Mouse (Mus musculus): ENCODE data around the gene Fstl4.

Gene Fstl4

GRCm38 (mm10) chr11:53140722-53141400 is 376.4 kb downstream of the Fstl4 start:
- no peak for DNase-seq

- DNase-seq = no peak
Measured at GRCm38 (mm10) chr11:53143522-53143921, 379.1 kb downstream of the Fstl4 start.

- no peak for DNase-seq
Measured at GRCm38 (mm10) chr11:53144506-53144905, 380.1 kb downstream of the Fstl4 start.

DNA sequence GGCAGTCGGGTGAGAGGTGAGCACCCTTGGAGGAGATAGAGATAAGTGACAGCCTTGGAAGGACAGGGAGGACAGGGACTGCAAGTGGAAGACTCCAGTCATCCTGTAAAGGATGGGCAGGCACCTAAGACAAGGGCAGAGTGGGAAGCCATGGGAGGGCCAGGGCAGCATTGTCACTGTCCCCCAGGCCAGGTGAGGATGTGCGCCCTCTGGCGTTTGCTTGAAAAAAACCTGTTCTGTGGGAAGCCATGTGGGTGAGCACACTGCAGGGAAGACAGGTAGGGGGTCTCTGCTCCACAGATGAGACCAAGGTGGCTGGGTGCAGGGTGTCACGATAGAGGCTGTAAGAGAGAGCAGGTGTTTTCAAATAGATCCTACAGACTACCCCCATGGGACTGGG is 381.9 kb downstream of the Fstl4 start:
- DNase-seq = no peak

DNA sequence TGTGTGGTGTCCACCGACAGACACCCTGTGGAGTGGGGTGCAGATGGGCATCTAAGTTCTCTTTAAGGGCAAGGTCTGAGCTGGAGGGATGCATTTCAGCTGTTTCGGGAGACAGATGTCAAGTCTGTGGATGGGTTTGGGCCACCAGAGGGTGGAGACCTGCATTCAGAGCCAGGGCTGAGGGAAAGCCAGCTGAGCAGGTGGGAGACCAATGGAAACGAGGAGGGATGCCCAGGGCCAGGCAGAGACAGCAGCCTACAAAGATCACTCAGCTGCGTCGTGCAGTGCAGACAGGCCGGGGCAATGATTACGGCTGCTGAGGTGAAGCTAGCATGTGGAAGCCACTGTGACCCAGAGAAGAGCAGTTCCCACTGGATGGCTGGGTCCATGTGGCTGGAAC is 392.0 kb downstream of the Fstl4 start:
- DNase-seq = no peak

- no peak for DNase-seq
Measured at GRCm38 (mm10) chr11:53157621-53158259, 393.3 kb downstream of the Fstl4 start.

- DNase-seq = peak; percentile 73
Measured at GRCm38 (mm10) chr11:53162385-53162784, 398.0 kb downstream of the Fstl4 start.

- no peak for DNase-seq
Measured at GRCm38 (mm10) chr11:53166478-53166877, 402.0 kb downstream of the Fstl4 start.

- DNase-seq = peak; percentile 80
Measured at GRCm38 (mm10) chr11:53182177-53182852, 417.9 kb downstream of the Fstl4 start.

DNA sequence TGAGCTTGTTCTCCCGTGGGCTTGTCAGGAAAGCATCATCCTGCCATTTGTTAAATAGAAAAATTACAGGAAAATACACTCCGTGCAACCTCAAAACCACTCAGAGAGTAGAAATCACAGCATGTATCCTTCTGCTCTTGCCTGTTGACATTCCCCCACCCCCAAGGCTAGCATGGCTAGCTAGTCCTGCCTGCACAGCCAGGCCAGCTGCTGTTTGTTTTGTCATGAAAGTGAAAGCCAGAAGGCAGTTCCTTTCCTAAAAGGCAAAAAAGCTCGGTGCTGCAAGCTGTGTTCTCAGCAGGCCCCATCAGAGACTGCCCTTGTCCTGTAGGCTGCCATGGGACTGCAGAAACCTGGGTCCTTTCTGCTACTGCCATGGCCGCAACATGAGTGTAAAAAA is 418.4 kb downstream of the Fstl4 start:
- peak; percentile 95 for DNase-seq

GRCm38 (mm10) chr11:53184046-53184445 is 419.6 kb downstream of the Fstl4 start:
- peak; percentile 76 for DNase-seq

GRCm38 (mm10) chr11:53184698-53185097 is 420.3 kb downstream of the Fstl4 start:
- DNase-seq = peak; percentile 92

DNA sequence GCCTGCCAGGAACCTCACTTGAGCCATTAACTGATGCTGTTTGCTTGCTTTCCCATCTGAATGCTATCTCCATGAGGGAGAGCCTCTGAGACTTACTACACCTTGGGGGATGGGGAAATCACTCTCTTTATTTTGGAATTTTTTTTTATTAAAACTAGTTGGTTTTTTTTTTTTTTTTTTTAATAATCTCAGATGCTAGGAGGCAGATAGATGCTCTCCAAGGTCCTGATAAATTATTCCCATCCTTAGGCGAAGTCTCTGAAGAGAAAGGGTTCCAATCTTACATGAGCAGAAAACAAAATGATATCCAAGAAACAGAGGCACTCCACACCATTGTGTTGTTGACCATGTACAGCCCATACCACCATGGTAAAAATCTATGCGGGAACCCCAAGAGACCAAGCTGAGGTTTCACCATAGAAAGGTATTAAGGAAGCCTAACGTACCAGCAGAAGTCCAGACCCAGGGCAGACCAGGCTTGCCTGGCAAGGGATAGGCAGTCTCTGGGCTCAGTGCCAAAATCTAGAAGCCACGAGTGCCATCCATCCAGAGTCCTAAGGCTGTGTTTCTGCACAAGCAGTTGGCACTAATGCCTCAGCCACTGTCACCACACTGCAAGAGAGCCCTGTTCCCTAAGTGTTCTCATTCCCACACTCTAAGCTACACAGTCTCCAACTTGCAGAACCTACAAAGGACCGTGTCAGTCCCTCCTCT is 423.1 kb downstream of the Fstl4 start:
- peak; percentile 82 for DNase-seq

DNA sequence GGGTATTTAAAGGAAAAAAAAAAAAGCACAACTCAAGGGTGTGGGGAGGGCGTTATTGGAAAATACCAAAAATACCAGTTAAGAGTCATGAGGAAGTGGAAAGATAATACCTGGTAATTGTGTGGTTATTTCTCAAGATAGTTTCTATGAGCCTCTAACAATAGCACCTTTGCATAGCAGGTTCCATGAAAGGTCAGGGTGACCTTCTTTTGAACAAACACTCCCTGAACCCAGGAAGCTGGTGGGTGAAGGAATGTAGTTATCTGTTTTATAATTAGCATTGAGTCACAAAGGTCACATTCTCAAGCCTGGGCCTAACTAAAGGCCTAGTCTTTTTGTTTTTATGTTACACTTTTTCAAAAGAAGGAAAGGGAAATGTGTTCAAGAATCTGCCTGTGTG is 432.1 kb downstream of the Fstl4 start:
- peak; percentile 16 for DNase-seq

- peak; percentile 41 for DNase-seq
Measured at GRCm38 (mm10) chr11:53197111-53197510, 432.7 kb downstream of the Fstl4 start.

DNA sequence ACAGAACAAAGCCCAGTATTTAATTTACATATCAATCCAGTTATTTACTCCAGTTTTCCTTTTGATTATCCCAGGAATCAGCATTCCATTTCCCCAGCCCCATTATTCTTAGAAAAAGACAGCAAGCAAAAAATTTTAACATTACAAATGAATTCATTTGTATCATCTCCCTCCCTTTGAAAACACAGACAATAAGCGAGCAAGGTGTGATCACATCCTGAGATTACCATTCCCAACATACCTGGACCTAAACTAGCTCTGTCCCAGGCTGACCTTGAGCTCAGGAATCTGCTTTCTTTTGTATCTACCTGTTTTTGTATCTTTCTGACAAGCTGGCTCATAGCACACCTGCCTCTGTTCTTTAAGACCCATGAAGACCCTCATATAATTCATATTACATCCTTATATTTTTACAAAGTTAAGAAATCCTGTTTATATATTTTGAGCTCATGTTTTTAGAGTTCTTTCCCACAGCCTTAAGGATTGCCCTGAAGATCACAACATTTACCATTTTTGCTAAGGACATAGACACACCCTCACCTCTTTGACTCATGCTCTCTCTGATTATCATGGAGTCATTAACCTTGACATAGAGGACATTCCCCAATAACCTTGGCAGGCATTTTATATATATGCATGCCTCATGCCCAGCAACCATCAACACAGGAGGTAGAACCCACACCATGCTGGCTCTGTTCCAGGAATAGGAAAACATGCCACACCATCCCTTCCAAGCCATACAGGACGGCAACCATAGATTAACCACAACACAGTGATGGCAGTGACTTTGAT is 438.2 kb downstream of the Fstl4 start:
- DNase-seq = peak; percentile 51

GRCm38 (mm10) chr11:53210876-53211275 is 446.4 kb downstream of the Fstl4 start:
- peak; percentile 19 for DNase-seq

DNA sequence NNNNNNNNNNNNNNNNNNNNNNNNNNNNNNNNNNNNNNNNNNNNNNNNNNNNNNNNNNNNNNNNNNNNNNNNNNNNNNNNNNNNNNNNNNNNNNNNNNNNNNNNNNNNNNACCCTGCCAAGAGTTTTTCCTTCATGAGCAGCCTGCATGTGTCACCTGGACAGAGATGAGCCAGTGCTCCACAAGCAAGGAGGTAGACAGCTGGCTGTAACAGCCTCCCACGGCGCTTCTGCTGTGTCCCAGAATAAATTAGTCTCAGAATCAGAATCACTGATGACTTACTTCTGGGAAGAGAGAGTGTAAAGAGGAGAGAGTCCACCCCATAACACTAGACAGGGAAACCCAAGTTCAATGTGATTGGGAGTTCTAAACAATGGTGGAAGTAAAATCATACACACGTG is 464.6 kb downstream of the Fstl4 start:
- no peak for DNase-seq

GRCm38 (mm10) chr11:53231836-53232235 is 467.4 kb downstream of the Fstl4 start:
- no peak for DNase-seq

- DNase-seq = no peak
Measured at GRCm38 (mm10) chr11:53233590-53233989, 469.2 kb downstream of the Fstl4 start.
